Mouse (Mus musculus) forebrain, postnatal 0 days (tissue): ENCODE results near the gene Trpm2. TPM values are rescaled to one million over a fixed set of nuclear protein-coding genes. Genes with fewer than 3 reads are reported as not detected.
"Not testable (repeated sequence)": the region's sequence is repeated elsewhere in the genome, so short reads cannot be mapped to it uniquely, and the experiment has no call there.

Experiments used
- ATAC-seq: fragments of 200-750 bp; cut with Nextera tagmentation; 2 replicates; pipeline ENCODE4 v1.8.0; 2017; ENCODE audit warnings: mild to moderate bottlenecking, moderate library complexity
- DNase-seq: peaks from one replicate; pipeline ENCODE4 v3.0.0-alpha.2; 2015
- H3K27ac ChIP-seq: fragments of 300-500 bp; sonication (generic); 2 replicates; pipeline ENCODE4 v1.5.1; 2014; ENCODE audit warnings: low read depth, mild to moderate bottlenecking, antibody characterized with exemption, low read length, moderate library complexity, mixed read lengths
- H3K27me3 ChIP-seq: fragments of 300-500 bp; sonication (generic); 2 replicates; pipeline ENCODE4 v1.6.1; 2014; ENCODE audit warnings: mild to moderate bottlenecking, low read length, mixed read lengths; ENCODE audit not compliant: insufficient read depth
- H3K36me3 ChIP-seq: fragments of 300-500 bp; sonication (generic); 2 replicates; pipeline ENCODE4 v1.6.1; 2014; ENCODE audit warnings: mild to moderate bottlenecking, moderate library complexity; ENCODE audit not compliant: insufficient read depth
- H3K4me1 ChIP-seq: fragments of 300-500 bp; sonication (generic); 2 replicates; pipeline ENCODE4 v1.6.1; 2014; ENCODE audit warnings: antibody characterized with exemption; ENCODE audit not compliant: insufficient read depth
- H3K4me2 ChIP-seq: fragments of 300-500 bp; sonication (generic); 2 replicates; pipeline ENCODE4 v1.6.1; 2014; ENCODE audit warnings: low read depth, mild to moderate bottlenecking, moderate library complexity
- H3K4me3 ChIP-seq: fragments of 300-500 bp; sonication (generic); 2 replicates; pipeline ENCODE4 v1.5.1; 2014; ENCODE audit warnings: low read depth, low read length, mixed read lengths
- H3K9ac ChIP-seq: fragments of 300-500 bp; sonication (generic); 2 replicates; pipeline ENCODE4 v1.6.1; 2014; ENCODE audit warnings: mild to moderate bottlenecking
- H3K9me3 ChIP-seq: fragments of 300-500 bp; sonication (generic); 2 replicates; pipeline ENCODE4 v1.6.1; 2016; ENCODE audit warnings: low read length
- CTCF ChIP-seq: sonication (generic); IDR thresholded peaks from 2 replicates; pipeline ENCODE4 v1.5.1; 2016; ENCODE audit warnings: antibody characterized with exemption, control low read depth, low read depth
- WGBS: fragments of 180-500 bp; shearing (Covaris S2); extraction: QIAGEN DNeasy Blood & Tissue Kit; methylation state at CpG from one replicate; pipeline ENCODE4 v1.1.7; 2014; 5-methylcytosine and 5-hydroxymethylcytosine counted together
- polyA plus RNA-seq: library from polyadenylated mRNA; unstranded; fragments of >200 nt; fragmentation: Nextera tagmentation; extraction: Ambion mirVana; gene quantifications from 2 replicates; pipeline ENCODE4 v1.2.1, GENCODE M21; 2015
- total RNA-seq: library from RNA; depleted of rRNA; stranded (reverse); fragments of >200 nt; gene quantifications from 2 replicates; pipeline ENCODE4 v1.2.3, GENCODE M21; 2014

Trpm2 gene
- total and polyA plus RNA-seq, 2 experiments from 2014 or later, result 4.5 to 8.7 TPM

- 91% methylated on average over 10 of the region's 10 CpGs for WGBS
- no peak for TF ChIP-seq CTCF
- Histone ChIP-seq H3K27ac (no peak overlapping the region), H3K9ac (no peak overlapping the region), H3K27me3 (no peaks in the 10 kb centered on the region), H3K4me2 (no peak overlapping the region), H3K36me3 (no peaks in the 10 kb centered on the region), H3K4me1 (no peaks in the 10 kb centered on the region; the same call in 1 of the 2 replicates), H3K9me3 (no peaks in the 10 kb centered on the region), H3K4me3 (no peak overlapping the region)
- no peak for ATAC-seq
- DNase-seq, result no peak
Observed at GRCm38 (mm10) chr10:77971191-77971590, 828 bp upstream of the Trpm2 start.

GRCm38 (mm10) chr10:77969973-77970325 lies 414 bp downstream of the Trpm2 start:
- DNase-seq (no peak), ATAC-seq (0 out of 2 replicates have a peak, but pooled peaks have one; percentile 9)
- Histone ChIP-seq H3K4me1 (no peaks in the 10 kb centered on the region; the same call in 1 of the 2 replicates), H3K27me3 (no peaks in the 10 kb centered on the region), H3K9me3 (no peaks in the 10 kb centered on the region), H3K9ac (peak overlapping the region; percentile 53), H3K4me3 (peak overlapping the region; percentile 43), H3K36me3 (no peaks in the 10 kb centered on the region), H3K27ac (no peak overlapping the region), H3K4me2 (peak overlapping the region; percentile 91)
- no peak for TF ChIP-seq CTCF
- 10% methylated on average over 8 of the region's 8 CpGs for WGBS

GRCm38 (mm10) chr10:77969274-77969972 lies 940 bp downstream of the Trpm2 start:
- WGBS, result 8% methylated on average over 26 of the region's 26 CpGs

GRCm38 (mm10) chr10:77963971-77964370 lies 6.4 kb downstream of the Trpm2 start:
- WGBS, result 80% methylated on average over 6 of the region's 6 CpGs

More at GRCm38 (mm10) chr10:77969274-77969972, 940 bp downstream of the Trpm2 start:
- Histone ChIP-seq H3K27me3 (no peaks in the 10 kb centered on the region), H3K4me1 (no peaks in the 10 kb centered on the region; the same call in 1 of the 2 replicates), H3K27ac (no peak overlapping the region), H3K36me3 (no peaks in the 10 kb centered on the region), H3K4me2 (peak overlapping the region; percentile 91), H3K9me3 (no peaks in the 10 kb centered on the region), H3K4me3 (peak overlapping the region; percentile 43), H3K9ac (peak overlapping the region; percentile 53)
- TF ChIP-seq CTCF, result no peak
- DNase-seq (peak; percentile 78), ATAC-seq (peak; percentile 93)

GRCm38 (mm10) chr10:77962725-77963124 lies 7.6 kb downstream of the Trpm2 start:
- no peak for ATAC-seq
- H3K27me3 ChIP-seq, result no peaks in the 10 kb centered on the region
- no peaks in the 10 kb centered on the region for H3K9me3 ChIP-seq
- no peak overlapping the region for H3K4me2 ChIP-seq
- no peak overlapping the region for H3K4me3 ChIP-seq
- WGBS, result 82% methylated on average over 2 of the region's 2 CpGs
- H3K27ac ChIP-seq, result no peak overlapping the region
- H3K4me1 ChIP-seq, result no peaks in the 10 kb centered on the region
- DNase-seq, result no peak
- H3K9ac ChIP-seq, result no peak overlapping the region
- no peaks in the 10 kb centered on the region for H3K36me3 ChIP-seq
- TF ChIP-seq CTCF, result no peak

More at GRCm38 (mm10) chr10:77963971-77964370, 6.4 kb downstream of the Trpm2 start:
- H3K27ac ChIP-seq, result no peak overlapping the region
- no peak overlapping the region for H3K4me2 ChIP-seq
- TF ChIP-seq CTCF, result no peak
- H3K36me3 ChIP-seq, result no peaks in the 10 kb centered on the region
- H3K9ac ChIP-seq, result no peak overlapping the region
- H3K9me3 ChIP-seq, result no peaks in the 10 kb centered on the region
- no peak for DNase-seq
- H3K4me3 ChIP-seq, result no peak overlapping the region
- H3K4me1 ChIP-seq, result no peaks in the 10 kb centered on the region; the same call in 1 of the 2 replicates
- ATAC-seq, result no peak
- no peaks in the 10 kb centered on the region for H3K27me3 ChIP-seq

- 91% methylated on average over 9 of the region's 12 CpGs for WGBS
- DNase-seq, ATAC-seq: not testable (repeated sequence)
Observed at GRCm38 (mm10) chr10:77950468-77950867, 19.9 kb downstream of the Trpm2 start.

GRCm38 (mm10) chr10:77939685-77940084 lies 30.7 kb downstream of the Trpm2 start:
- 71% methylated on average over 2 of the region's 2 CpGs for WGBS
- ATAC-seq (no peak), DNase-seq (no peak)
- H3K9me3 ChIP-seq, result no peaks in the 10 kb centered on the region
- H3K27me3 ChIP-seq, result no peaks in the 10 kb centered on the region
- no peak overlapping the region for H3K4me2 ChIP-seq
- H3K27ac ChIP-seq, result no peak overlapping the region
- H3K9ac ChIP-seq, result no peak overlapping the region
- TF ChIP-seq CTCF, result no peak
- no peaks in the 10 kb centered on the region for H3K4me1 ChIP-seq
- H3K4me3 ChIP-seq, result no peak overlapping the region
- no peaks in the 10 kb centered on the region for H3K36me3 ChIP-seq

More at GRCm38 (mm10) chr10:77950468-77950867, 19.9 kb downstream of the Trpm2 start:
- H3K4me1 ChIP-seq, H3K9me3 ChIP-seq, H3K4me2 ChIP-seq, H3K36me3 ChIP-seq, H3K4me3 ChIP-seq, H3K9ac ChIP-seq, H3K27me3 ChIP-seq, H3K27ac ChIP-seq: not testable (repeated sequence)
